Mouse (Mus musculus): ENCODE measurements around the gene Klk4. TPM values are rescaled to one million over a fixed set of nuclear protein-coding genes. Genes with fewer than 3 reads are reported as not detected.
A peak's percentile ranks its signal among the peaks of the same experiment; 100 is the strongest.

Klk4 gene
- total RNA-seq, 2 experiments from 2014 or later = not detected

GRCm38 (mm10) chr7:43919559-43920451 is 38.8 kb downstream of the Klk4 start:
- peak; percentile 69 for DNase-seq

- DNase-seq = no peak
These were observed 39.6 kb downstream of the Klk4 start for GRCm38 (mm10) chr7:43920582-43920981.

GRCm38 (mm10) chr7:43921087-43921486 is 40.1 kb downstream of the Klk4 start:
- no peak for DNase-seq

- no peak for DNase-seq
These were observed 41.0 kb downstream of the Klk4 start for GRCm38 (mm10) chr7:43921941-43922340.

- DNase-seq = no peak
These were observed 45.0 kb downstream of the Klk4 start for GRCm38 (mm10) chr7:43925985-43926384.

GRCm38 (mm10) chr7:43928521-43928920 is 47.6 kb downstream of the Klk4 start:
- DNase-seq = no peak

GRCm38 (mm10) chr7:43932337-43932736 is 51.4 kb downstream of the Klk4 start:
- DNase-seq = no peak

- no peak for DNase-seq
These were observed 52.5 kb downstream of the Klk4 start, which contains the start of gene Klk15 for GRCm38 (mm10) chr7:43933440-43933839. Klk15 (plus strand) TSS chr7:43933740.

GRCm38 (mm10) chr7:43934747-43935146 is 53.8 kb downstream of the Klk4 start:
- no peak for DNase-seq

Other genes starting within 250 kb of the Klk4 start
- gene Ceacam18, start 246.5 kb upstream of the Klk4 start, total RNA-seq (2021) = not detected
- gene Siglece, start 221.0 kb upstream of the Klk4 start, total RNA-seq (2021) = under 1 TPM; 0.45 to 0.59 TPM
- gene Ctu1, start 209.1 kb upstream of the Klk4 start, total RNA-seq (2021) = 1 to 10 TPM; 3.2 to 3.8 TPM
- not detected for gene Klk14, start 190.7 kb upstream of the Klk4 start, total RNA-seq (2021)
- not detected for gene Klk13, start 168.6 kb upstream of the Klk4 start, total RNA-seq (2021)
- not detected for gene Klk12, start 112.3 kb upstream of the Klk4 start, total RNA-seq (2021)
- gene Klk11, start 106.6 kb upstream of the Klk4 start, total RNA-seq (2021) = not detected
- gene Klk10, start 100.1 kb upstream of the Klk4 start, total RNA-seq (2021) = under 1 TPM; 0.28 to 0.32 TPM
- not detected for gene Klk9, start 89.3 kb upstream of the Klk4 start, total RNA-seq (2021)
- gene Klk8, start 83.6 kb upstream of the Klk4 start, total RNA-seq (2021) = 1 to 10 TPM; 2.0 to 2.2 TPM
- gene Klk7, start 69.9 kb upstream of the Klk4 start, total RNA-seq (2021) = not detected
- gene Klk6, start 56.7 kb upstream of the Klk4 start, total RNA-seq (2021) = not detected
- not detected for gene Klk5, start 39.2 kb upstream of the Klk4 start, total RNA-seq (2021)
- not detected for gene Klk15, start 52.6 kb downstream of the Klk4 start, total RNA-seq (2021)
- gene Klk1b8, start 69.5 kb downstream of the Klk4 start, total RNA-seq (2021) = not detected
- gene Klk1b1, start 85.6 kb downstream of the Klk4 start, total RNA-seq (2021) = not detected
- not detected for gene Klk1b9, start 94.9 kb downstream of the Klk4 start, total RNA-seq (2021)
- gene Klk1b11, start 114.7 kb downstream of the Klk4 start, total RNA-seq (2021) = not detected
- gene Klk1b26, start 131.0 kb downstream of the Klk4 start, total RNA-seq (2021) = under 1 TPM in 1 of 2 experiments, not detected in 1; 0.23 TPM
- not detected for gene Klk1b27, start 171.1 kb downstream of the Klk4 start, total RNA-seq (2021)
- not detected for gene Klk1b21, start 221.2 kb downstream of the Klk4 start, total RNA-seq (2021)
- gene Klk1b22, start 231.5 kb downstream of the Klk4 start, total RNA-seq (2021) = not detected

Data from gastrocnemius, postnatal 10 days (tissue).